ENCODE assay signal across 8 mouse cellular contexts in the genomic region with DNA sequence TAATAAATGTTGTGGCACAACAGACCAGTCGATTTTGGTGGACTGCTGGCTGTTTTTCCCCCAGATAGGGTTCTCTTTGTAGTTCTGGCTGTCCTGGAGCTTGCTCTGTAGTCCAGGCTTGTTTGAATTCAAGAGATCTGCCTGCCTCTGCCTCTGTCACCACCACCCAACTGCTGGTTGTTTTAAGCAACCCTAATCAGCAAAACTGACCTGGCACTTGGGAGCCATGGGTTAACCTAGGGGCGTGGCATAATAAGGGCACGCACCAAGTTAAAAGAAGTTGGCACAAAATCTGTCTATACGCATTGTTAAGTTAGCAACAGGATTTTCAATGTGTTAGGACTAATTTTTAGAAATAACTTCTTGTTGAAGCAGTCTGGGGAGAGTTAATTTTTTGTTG. TPM values are rescaled to one million over a fixed set of nuclear protein-coding genes. Genes with fewer than 3 reads are reported as not detected.
DNase-seq lines count a peak whose midpoint lies in the region; ATAC-seq and TF ChIP-seq lines count a peak whose summit lies in the region.

No protein-coding gene starts in this region.

- peak overlapping the region; percentile 62 for H3K4me3 ChIP-seq in kidney, adult 2 months (ENCODE audit: insufficient read depth, low read depth, low read length)
- peak overlapping the region; percentile 5 for H3K4me3 ChIP-seq in bone marrow, adult 2 months (replicated peaks; ENCODE audit: control insufficient read depth, low read depth, low read length)
- H3K4me3 ChIP-seq in hindbrain, embryonic 13.5 days: peak overlapping the region; percentile 93
- peak overlapping the region; percentile 98 for H3K4me3 ChIP-seq in midbrain, embryonic 15.5 days

- H3K4me1 ChIP-seq in kidney, adult 2 months (ENCODE audit: control insufficient read depth, insufficient read depth, low read length): peaks cover 5% of the 10 kb centered on the region; the same call in 1 of the 2 replicates
- no peaks in the 10 kb centered on the region for H3K4me1 ChIP-seq in bone marrow, adult 2 months (ENCODE audit: control insufficient read depth, insufficient read depth, low read length)
- H3K4me1 ChIP-seq in hindbrain, embryonic 13.5 days (replicated peaks): peaks cover 26% of the 10 kb centered on the region
- peaks cover 19% of the 10 kb centered on the region for H3K4me1 ChIP-seq in midbrain, embryonic 15.5 days

- TF ChIP-seq POLR2A in kidney, adult 2 months (IDR thresholded peaks at IDR 0.05; ENCODE audit: low read depth, low read length): no peak
- TF ChIP-seq POLR2A in bone marrow, adult 2 months (IDR thresholded peaks at IDR 0.05; ENCODE audit: borderline replicate concordance, control insufficient read depth, low read depth, low read length): no peak

- H3K27me3 ChIP-seq in kidney, adult 2 months (replicated peaks; ENCODE audit: control insufficient read depth, insufficient read depth, low read length): no peaks in the 10 kb centered on the region
- H3K27me3 ChIP-seq in hindbrain, embryonic 13.5 days: no peaks in the 10 kb centered on the region
- H3K27me3 ChIP-seq in midbrain, embryonic 15.5 days (replicated peaks): no peaks in the 10 kb centered on the region

- peak overlapping the region; percentile 57; the same call in 1 of the 2 replicates for H3K27ac ChIP-seq in kidney, adult 2 months (ENCODE audit: insufficient read depth, low read depth, low read length)
- H3K27ac ChIP-seq in bone marrow, adult 2 months (ENCODE audit: control insufficient read depth, insufficient read depth, low read depth, low read length, poor library complexity): no peak overlapping the region
- H3K27ac ChIP-seq in hindbrain, embryonic 13.5 days: peak overlapping the region; percentile 94
- H3K27ac ChIP-seq in midbrain, embryonic 15.5 days: peak overlapping the region; percentile 100

- H3K4me2 ChIP-seq in hindbrain, embryonic 13.5 days: peak overlapping the region; percentile 56
- peak overlapping the region; percentile 56 for H3K4me2 ChIP-seq in midbrain, embryonic 15.5 days

- 78% methylated on average over 4 of the region's 4 CpGs for WGBS in kidney, adult 2 months
- 54% methylated on average over 4 of the region's 4 CpGs for WGBS in bone marrow, adult 2 months
- 89% methylated on average over 4 of the region's 4 CpGs for WGBS in hindbrain, embryonic 13.5 days
- WGBS in midbrain, embryonic 15.5 days: 88% methylated on average over 4 of the region's 4 CpGs

- no peak for DNase-seq in kidney, adult 2 months
- no peak for DNase-seq in kidney, adult 8-10 months
- no peak for DNase-seq in layer of hippocampus, adult 9-10 months (ENCODE audit: low spot score)
- no peak for DNase-seq in layer of hippocampus, adult 18-20 months (ENCODE audit: low spot score in 2 of 2)
- DNase-seq in thymus, postnatal 25 days: no peak

- peak overlapping the region; percentile 78 for H3K9ac ChIP-seq in hindbrain, embryonic 13.5 days
- H3K9ac ChIP-seq in midbrain, embryonic 15.5 days: no peak overlapping the region

- no peak for ATAC-seq in hindbrain, embryonic 13.5 days (ENCODE audit: low FRiP score)
- no peak for ATAC-seq in midbrain, embryonic 15.5 days (replicated peaks)

- no peaks in the 10 kb centered on the region for H3K9me3 ChIP-seq in hindbrain, embryonic 13.5 days
- H3K9me3 ChIP-seq in midbrain, embryonic 15.5 days: no peaks in the 10 kb centered on the region

- no peaks in the 10 kb centered on the region for H3K36me3 ChIP-seq in kidney, adult 2 months (ENCODE audit: control insufficient read depth, insufficient read depth, low read length)
- H3K36me3 ChIP-seq in hindbrain, embryonic 13.5 days: no peaks in the 10 kb centered on the region
- H3K36me3 ChIP-seq in midbrain, embryonic 15.5 days (replicated peaks): no peaks in the 10 kb centered on the region

- TF ChIP-seq CTCF in kidney, adult 2 months (conservative IDR thresholded peaks at IDR 0.05; ENCODE audit: insufficient read depth, insufficient read length, low read depth, low read length): no peak
- no peak for TF ChIP-seq CTCF in bone marrow, adult 2 months (IDR thresholded peaks at IDR 0.05; ENCODE audit: control insufficient read depth, insufficient read depth, low read length)

RNA-seq across cellular contexts. Expression of a gene that starts 1.3 kb away (rescaled TPM):
- 3.5 and 5.3 TPM in 2 replicates for polyA plus RNA-seq in kidney, adult 2 months (2012; rRNA removed)
- polyA plus RNA-seq in bone marrow, adult 2 months (2011; ENCODE audit: insufficient read depth, insufficient read length, low replicate concordance, missing spikeins): 60.6 and 77.8 TPM in 2 replicates
- 72.1 and 78.9 TPM in 2 replicates for polyA plus RNA-seq in hindbrain, embryonic 13.5 days (2015; fragmentation: Nextera tagmentation; extraction: Ambion mirVana)
- 72.9 and 77.7 TPM in 2 replicates for polyA plus RNA-seq in midbrain, embryonic 15.5 days (2015; fragmentation: Nextera tagmentation; extraction: Ambion mirVana)
- 10 to 100 TPM; 63.3 to 68.2 TPM for total RNA-seq in layer of hippocampus, adult 18-20 months (2021)

RNA-seq across cellular contexts. Expression of a gene that starts 52.1 kb away (rescaled TPM):
- polyA plus RNA-seq in kidney, adult 2 months (2012; rRNA removed): 8.3 and 10.3 TPM in 2 replicates
- 14.6 and 23.5 TPM in 2 replicates for polyA plus RNA-seq in bone marrow, adult 2 months (2011; ENCODE audit: insufficient read depth, insufficient read length, low replicate concordance, missing spikeins)
- 28.4 and 28.7 TPM in 2 replicates for polyA plus RNA-seq in hindbrain, embryonic 13.5 days (2015; fragmentation: Nextera tagmentation; extraction: Ambion mirVana)
- 29.0 and 32.6 TPM in 2 replicates for polyA plus RNA-seq in midbrain, embryonic 15.5 days (2015; fragmentation: Nextera tagmentation; extraction: Ambion mirVana)
- 10 to 100 TPM; 78.9 to 84.7 TPM for total RNA-seq in layer of hippocampus, adult 18-20 months (2021)

Comparison
In these comparisons a context has a peak if more than half of its experiments do, and no peak if none do; other contexts are left out.
1. H3K4me3 ChIP-seq: peak in every context shown above with its lines; median percentile 98 in midbrain, embryonic 15.5 days; 93 in hindbrain, embryonic 13.5 days; 62 in kidney, adult 2 months; 5 in bone marrow, adult 2 months.